In genomic region chr6:4903325-4904054, GRCm38 (mm10) we compare ENCODE assay signal across 8 mouse cellular contexts. TPM values are rescaled to one million over a fixed set of nuclear protein-coding genes. Genes with fewer than 3 reads are reported as not detected.
DNase-seq lines count a peak whose midpoint lies in the region; ATAC-seq and TF ChIP-seq lines count a peak whose summit lies in the region.

No protein-coding gene starts in this region.

- WGBS in forebrain, embryonic 12.5 days, result under 1% methylated on average over 39 of the region's 77 CpGs
- WGBS in lung, adult 2 months, result 1% methylated on average over 54 of the region's 77 CpGs

- peak overlapping the region; percentile 72 for H3K4me2 ChIP-seq in forebrain, embryonic 12.5 days

- intact Hi-C loops in heart, postnatal 10 days (cut with DNase I), result loop anchor here (5.0 to 10.0 kb wide), 4 partner anchors 179 to 479 kb away; partner anchors contain the start of genes Asb4 and Casd1

- H3K4me1 ChIP-seq in brown adipose tissue, adult 24 weeks (ENCODE audit: control insufficient read depth, insufficient read depth, insufficient read length, low read length), result 0 out of 2 replicates have a peak, but pooled peaks cover 3% of the 10 kb centered on the region
- peaks cover 20% of the 10 kb centered on the region for H3K4me1 ChIP-seq in forebrain, embryonic 12.5 days
- H3K4me1 ChIP-seq in lung, adult 2 months (ENCODE audit: control insufficient read depth, insufficient read depth, low read length), result peaks cover 5% of the 10 kb centered on the region

- H3K9me3 ChIP-seq in forebrain, embryonic 12.5 days, result no peaks in the 10 kb centered on the region

- H3K27me3 ChIP-seq in forebrain, embryonic 12.5 days, result no peaks in the 10 kb centered on the region

- TF ChIP-seq POLR2A in lung, adult 2 months (IDR thresholded peaks at IDR 0.05; ENCODE audit: borderline replicate concordance, extremely low read depth, low read depth, low read length), result peak; percentile 53; the same call in 1 of the 2 replicates

- 0 out of 2 replicates have a peak, but pooled peaks cover 6% of the 10 kb centered on the region for H3K36me3 ChIP-seq in forebrain, embryonic 12.5 days (replicated peaks)

- peak overlapping the region; percentile 31 for H3K27ac ChIP-seq in brown adipose tissue, adult 24 weeks (replicated peaks; ENCODE audit: low read depth, low read length)
- H3K27ac ChIP-seq in forebrain, embryonic 12.5 days, result peak overlapping the region; percentile 95

- peak overlapping the region; percentile 81 for H3K4me3 ChIP-seq in brown adipose tissue, adult 24 weeks (ENCODE audit: insufficient read depth, low read depth, low read length)
- peak overlapping the region; percentile 73 for H3K4me3 ChIP-seq in forebrain, embryonic 12.5 days (replicated peaks)
- peak overlapping the region; percentile 90 for H3K4me3 ChIP-seq in lung, adult 2 months (replicated peaks; ENCODE audit: extremely low read depth, low read depth, low read length)

- H3K9ac ChIP-seq in forebrain, embryonic 12.5 days, result peak overlapping the region; percentile 92

- TF ChIP-seq CTCF in lung, adult 2 months (IDR thresholded peaks at IDR 0.05; ENCODE audit: insufficient read depth, low read length), result no peak

- ATAC-seq in forebrain, embryonic 12.5 days (ENCODE audit: low FRiP score), result peak; percentile 82
- peak; percentile 31; the same call in 1 of the 2 replicates for ATAC-seq in neutrophil, adult 5-6 weeks (ENCODE audit: extremely low read depth, insufficient number of reproducible peaks, low FRiP score, poor library complexity, severe bottlenecking)

- DNase-seq in Muller cell, postnatal 12 days (ENCODE audit: inconsistent ontology term), result peak; percentile 61
- DNase-seq in heart, postnatal 10 days, result peak; percentile 60 to 67
- DNase-seq in kidney, postnatal 4 days, result peak; percentile 70 to 80
- peak; percentile 72 for DNase-seq in lung, adult 2 months
- no peak for DNase-seq in T-cell, adult 2 months (ENCODE audit: low spot score)

RNA-seq across cellular contexts. Expression of gene Ppp1r9a, which starts 0.8 kb away (rescaled TPM):
- polyA plus RNA-seq in brown adipose tissue, adult 24 weeks (2012; ENCODE audit: insufficient read depth, insufficient read length, missing spikeins), result 8.3 and 8.9 TPM in 2 replicates
- 28.6 and 30.5 TPM in 2 replicates for polyA plus RNA-seq in forebrain, embryonic 12.5 days (2016; fragmentation: Nextera tagmentation; extraction: Ambion mirVana)
- 10 to 100 TPM; 21.8 to 24.8 TPM for total RNA-seq in heart, postnatal 10 days (2021)
- 10.1 and 13.9 TPM in 2 replicates for polyA plus RNA-seq in lung, adult 2 months (2012; rRNA removed)
- total RNA-seq in neutrophil, adult 5-6 weeks (2017), result 1.4 and 4.1 TPM in 2 replicates
